Mouse (Mus musculus): Measurements from ENCODE around the gene Clec2h. TPM values are rescaled to one million over a fixed set of nuclear protein-coding genes. Genes with fewer than 3 reads are reported as not detected.
"Not testable (repeated sequence)": the region's sequence is repeated elsewhere in the genome, so short reads cannot be mapped to it uniquely, and the experiment has no call there.

Gene Clec2h
- total RNA-seq (2012; rRNA removed) (not detected in 2 replicates), polyA plus RNA-seq (2012; ENCODE audit: insufficient read depth in 1 of 2, insufficient read length in 2 of 2, low read depth in 1 of 2, low replicate concordance in 2 of 2, missing spikeins in 1 of 2) (not detected)

DNA sequence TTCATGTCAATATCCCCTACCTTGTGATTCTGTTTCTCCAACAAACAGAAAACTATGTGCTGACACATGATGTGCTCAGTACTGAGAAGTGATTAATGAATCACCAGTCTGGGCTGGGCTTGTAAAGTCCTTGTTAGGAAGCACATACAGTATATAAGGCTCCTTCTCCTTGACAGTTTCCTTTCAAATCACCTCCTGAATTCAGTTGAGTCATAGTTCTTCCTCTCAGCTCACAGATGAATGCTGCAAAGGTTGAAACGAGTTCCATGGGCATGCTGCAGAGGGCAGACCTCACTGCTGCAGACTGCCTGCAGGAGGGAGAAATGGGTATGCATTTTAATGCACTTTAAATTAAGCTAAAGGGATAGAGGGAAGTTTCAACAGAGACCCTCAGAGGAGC is at the start of gene Clec2h:
Clec2h (plus strand) TSS at position 180 of the 400 bp plus-strand sequence.
- Histone ChIP-seq H3K27ac (ENCODE audit: control insufficient read depth, low read depth, low read length) (no peak within 1 kb of the TSS), H3K4me3 (ENCODE audit: control insufficient read depth in 1 of 2, insufficient read depth in 1 of 2, low read depth in 2 of 2, low read length in 2 of 2) (no peak within 1 kb of the TSS), H3K36me3 (ENCODE audit: control insufficient read depth in 1 of 2, insufficient read depth in 2 of 2, low read length in 2 of 2) (no peaks in the 10 kb centered on the region), H3K27me3 (ENCODE audit: control insufficient read depth in 1 of 2, insufficient read depth in 2 of 2, low read length in 2 of 2) (no peaks in the 10 kb centered on the region), H3K9ac (ENCODE audit: control insufficient read depth, low read depth, low read length, poor library complexity, severe bottlenecking) (no peak within 1 kb of the TSS), H3K4me1 (ENCODE audit: control insufficient read depth in 1 of 2, insufficient read depth in 2 of 2, low read length in 2 of 2) (no peaks in the 10 kb centered on the region), H3K9me3 (replicated peaks; ENCODE audit: insufficient read depth, low read length) (no peaks in the 10 kb centered on the region), H3K79me2 (ENCODE audit: control insufficient read depth, insufficient read depth, low read length, poor library complexity) (no peaks in the 10 kb centered on the region)
- no peak for DNase-seq (ENCODE audit: low read depth, low spot score)
- TF ChIP-seq NELFE (IDR thresholded peaks at IDR 0.05; ENCODE audit: low read depth, low read length): no peak
- TF ChIP-seq ELF1 (IDR thresholded peaks at IDR 0.05; ENCODE audit: low read depth, low read length): no peak
- TF ChIP-seq MAFK (IDR thresholded peaks at IDR 0.05; ENCODE audit: borderline replicate concordance, low read depth, low read length): no peak
- TF ChIP-seq CHD1 (IDR thresholded peaks at IDR 0.05; ENCODE audit: low read depth, low read length): no peak
- no peak for TF ChIP-seq USF1 (IDR thresholded peaks at IDR 0.05; ENCODE audit: low read depth, low read length)
- TF ChIP-seq POLR2AphosphoS5 (IDR thresholded peaks at IDR 0.05; ENCODE audit: borderline replicate concordance, low read depth, low read length): no peak
- TF ChIP-seq TAL1 (IDR thresholded peaks at IDR 0.05; ENCODE audit: low read length): no peak
- no peak for TF ChIP-seq CHD2 (IDR thresholded peaks at IDR 0.05; ENCODE audit: low read length)
- no peak for TF ChIP-seq RAD21 (IDR thresholded peaks at IDR 0.05; ENCODE audit: low read depth, low read length)
- no peak for TF ChIP-seq GATA1 (IDR thresholded peaks at IDR 0.05; ENCODE audit: low read depth, low read length)
- no peak for TF ChIP-seq MAX (IDR thresholded peaks at IDR 0.05; ENCODE audit: low read length)
- no peak for TF ChIP-seq ZC3H11A (IDR thresholded peaks at IDR 0.05; ENCODE audit: low read depth, low read length)
- TF ChIP-seq HCFC1 (IDR thresholded peaks at IDR 0.05; ENCODE audit: low read depth, low read length): no peak

DNA sequence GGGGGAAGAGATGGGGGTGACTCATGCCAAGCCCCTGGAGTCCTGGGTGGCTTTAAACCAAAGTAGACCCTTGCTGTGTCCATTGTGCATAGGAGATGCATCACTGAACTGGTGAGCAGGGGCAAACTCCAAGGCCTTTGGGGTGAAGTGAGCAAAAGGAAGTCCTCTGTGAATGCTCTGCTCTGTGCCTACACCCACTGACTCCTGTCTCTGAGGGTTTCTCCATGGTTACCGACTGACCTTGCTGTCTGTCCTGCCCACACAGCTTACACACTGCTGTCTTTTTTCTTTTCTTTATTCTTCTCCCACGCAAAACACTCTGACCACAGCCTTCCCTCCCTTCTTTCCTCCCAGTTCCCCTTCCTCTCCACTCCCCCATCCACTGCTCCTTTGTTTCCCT is 39.5 kb upstream of the Clec2h start:
- Histone ChIP-seq H3K79me2 (ENCODE audit: control insufficient read depth, insufficient read depth, low read length, poor library complexity) (no peaks in the 10 kb centered on the region), H3K9me3 (replicated peaks; ENCODE audit: insufficient read depth, low read length) (no peaks in the 10 kb centered on the region), H3K36me3 (ENCODE audit: control insufficient read depth in 1 of 2, insufficient read depth in 2 of 2, low read length in 2 of 2) (no peaks in the 10 kb centered on the region), H3K9ac (ENCODE audit: control insufficient read depth, low read depth, low read length, poor library complexity, severe bottlenecking) (no peak overlapping the region), H3K27me3 (ENCODE audit: control insufficient read depth in 1 of 2, insufficient read depth in 2 of 2, low read length in 2 of 2) (no peaks in the 10 kb centered on the region), H3K4me3 (ENCODE audit: control insufficient read depth in 1 of 2, insufficient read depth in 1 of 2, low read depth in 2 of 2, low read length in 2 of 2) (no peak overlapping the region), H3K27ac (ENCODE audit: control insufficient read depth, low read depth, low read length) (no peak overlapping the region), H3K4me1 (ENCODE audit: control insufficient read depth in 1 of 2, insufficient read depth in 2 of 2, low read length in 2 of 2) (no peaks in the 10 kb centered on the region)
- no peak for TF ChIP-seq MYC (IDR thresholded peaks at IDR 0.05; ENCODE audit: low read depth, low read length)
- no peak for TF ChIP-seq UBTF (IDR thresholded peaks at IDR 0.05; ENCODE audit: borderline replicate concordance, insufficient read depth, low read depth, low read length)
- TF ChIP-seq KAT2A (conservative IDR thresholded peaks at IDR 0.05; ENCODE audit: low read depth, low read length): no peak
- no peak for DNase-seq (ENCODE audit: low read depth, low spot score)

DNA sequence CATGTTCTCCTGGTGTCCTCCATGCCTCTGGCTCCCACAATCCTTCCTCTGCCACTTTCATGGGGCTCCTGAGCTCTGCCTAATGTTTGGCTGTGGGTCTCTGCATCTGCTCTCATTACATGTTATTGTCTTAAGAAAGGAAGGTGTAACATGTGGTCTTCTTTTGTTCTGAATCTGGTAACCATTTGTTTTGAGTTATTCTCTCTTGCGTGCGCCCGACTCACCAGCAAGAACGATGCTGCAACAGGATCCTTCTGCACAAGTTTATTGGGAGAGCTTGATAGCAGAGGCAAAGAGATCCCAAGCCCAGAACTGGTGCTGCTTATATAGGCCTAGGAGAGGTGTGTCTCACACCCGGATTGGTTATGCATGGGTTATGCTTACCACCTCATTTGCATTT is 38.8 kb upstream of the Clec2h start, which contains the start of gene Klrb1a:
Klrb1a (minus strand) TSS at position 101 of the 400 bp plus-strand sequence.
- DNase-seq (ENCODE audit: low read depth, low spot score); H3K36me3 ChIP-seq (ENCODE audit: control insufficient read depth in 1 of 2, insufficient read depth in 2 of 2, low read length in 2 of 2); H3K4me1 ChIP-seq (ENCODE audit: control insufficient read depth in 1 of 2, insufficient read depth in 2 of 2, low read length in 2 of 2); H3K9me3 ChIP-seq (replicated peaks; ENCODE audit: insufficient read depth, low read length); H3K4me3 ChIP-seq (ENCODE audit: control insufficient read depth in 1 of 2, insufficient read depth in 1 of 2, low read depth in 2 of 2, low read length in 2 of 2); H3K79me2 ChIP-seq (ENCODE audit: control insufficient read depth, insufficient read depth, low read length, poor library complexity); H3K27me3 ChIP-seq (ENCODE audit: control insufficient read depth in 1 of 2, insufficient read depth in 2 of 2, low read length in 2 of 2); H3K27ac ChIP-seq (ENCODE audit: control insufficient read depth, low read depth, low read length); H3K9ac ChIP-seq (ENCODE audit: control insufficient read depth, low read depth, low read length, poor library complexity, severe bottlenecking): not testable (repeated sequence)

Measured in MEL (cell line).